Mouse (Mus musculus): ENCODE measurements at regions not wholly inside any gene's neighbourhood (a gene's known extent, or its start where the extent isn't known, plus 50 kb on each side); places are given as distances from the start of the nearest gene placed in this dataset.

- no peak for DNase-seq
These were observed 56.4 kb downstream of the Cyp26a1 start for GRCm38 (mm10) chr19:37754024-37754423.

- no peak for DNase-seq
These were observed 57.8 kb downstream of the Cyp26a1 start for GRCm38 (mm10) chr19:37755372-37755771.

- no peak for DNase-seq
These were observed 71.8 kb downstream of the Cyp26a1 start for GRCm38 (mm10) chr19:37769376-37769775.

- no peak for DNase-seq
These were observed 74.4 kb downstream of the Cyp26a1 start for GRCm38 (mm10) chr19:37771956-37772355.

- no peak for DNase-seq
These were observed 77.0 kb downstream of the Cyp26a1 start for GRCm38 (mm10) chr19:37774551-37774950.

- DNase-seq = no peak
These were observed 77.4 kb downstream of the Cyp26a1 start for GRCm38 (mm10) chr19:37774966-37775365.

- no peak for DNase-seq
These were observed 80.4 kb downstream of the Cyp26a1 start for GRCm38 (mm10) chr19:37777961-37778360.

- no peak for DNase-seq
These were observed 81.0 kb downstream of the Cyp26a1 start for GRCm38 (mm10) chr19:37778568-37778967.

GRCm38 (mm10) chr19:37788540-37788939 lies 90.9 kb downstream of the Cyp26a1 start:
- DNase-seq = no peak

GRCm38 (mm10) chr19:37789576-37790180 lies 92.1 kb downstream of the Cyp26a1 start:
- no peak for DNase-seq

- DNase-seq = no peak
These were observed 92.9 kb downstream of the Cyp26a1 start for GRCm38 (mm10) chr19:37790281-37791073.

- no peak for DNase-seq
These were observed 95.6 kb downstream of the Cyp26a1 start for GRCm38 (mm10) chr19:37793176-37793575.

GRCm38 (mm10) chr19:37795552-37796343 lies 98.2 kb downstream of the Cyp26a1 start:
- DNase-seq = no peak

- no peak for DNase-seq
These were observed 102.6 kb downstream of the Cyp26a1 start for GRCm38 (mm10) chr19:37800161-37800660.

- DNase-seq = no peak
These were observed 112.1 kb downstream of the Cyp26a1 start for GRCm38 (mm10) chr19:37809666-37810065.

GRCm38 (mm10) chr19:37814089-37815073 lies 116.8 kb downstream of the Cyp26a1 start:
- DNase-seq = peak; percentile 28 to 47

- no peak for DNase-seq
These were observed 118.0 kb downstream of the Cyp26a1 start for GRCm38 (mm10) chr19:37815627-37816026.

GRCm38 (mm10) chr19:37821243-37821642 lies 123.6 kb downstream of the Cyp26a1 start:
- no peak for DNase-seq

- DNase-seq = no peak
These were observed 124.1 kb downstream of the Cyp26a1 start for GRCm38 (mm10) chr19:37821671-37822190.

- no peak for DNase-seq
These were observed 126.6 kb downstream of the Cyp26a1 start for GRCm38 (mm10) chr19:37824155-37824554.

- DNase-seq = no peak
These were observed 133.8 kb downstream of the Cyp26a1 start for GRCm38 (mm10) chr19:37831406-37831805.

GRCm38 (mm10) chr19:37836900-37837299 lies 139.3 kb downstream of the Cyp26a1 start:
- DNase-seq = peak in 1 of 2 experiments; percentile 3
